Mouse (Mus musculus): Measurements from ENCODE around the gene Atf7ip. TPM values are rescaled to one million over a fixed set of nuclear protein-coding genes. Genes with fewer than 3 reads are reported as not detected.

Atf7ip gene
- total and polyA plus RNA-seq, 2 experiments from 2014 or later, result 16.5 to 54.5 TPM

GRCm38 (mm10) chr6:136614156-136614555 is 108.2 kb downstream of the Atf7ip start:
- no peak overlapping the region for H3K27ac ChIP-seq (ENCODE audit: low read depth)
- ATAC-seq (ENCODE audit: insufficient read depth, low read depth) (no peak), DNase-seq (ENCODE audit: low spot score) (no peak)
- H3K4me2 ChIP-seq (ENCODE audit: low read depth, low read length), result no peak overlapping the region
- H3K27me3 ChIP-seq (ENCODE audit: control insufficient read depth, insufficient read depth, low read length), result no peaks in the 10 kb centered on the region
- peaks cover 19% of the 10 kb centered on the region for H3K36me3 ChIP-seq (replicated peaks; ENCODE audit: control insufficient read depth, insufficient read depth, low read length)
- no peaks in the 10 kb centered on the region for H3K9me3 ChIP-seq (replicated peaks; ENCODE audit: control insufficient read depth, low read length)
- TF ChIP-seq CTCF (IDR thresholded peaks at IDR 0.05; ENCODE audit: low read depth) (no peak), EP300 (IDR thresholded peaks at IDR 0.05; ENCODE audit: low read depth) (no peak)
- 95% methylated on average over 3 of the region's 3 CpGs for WGBS
- no peak overlapping the region for H3K9ac ChIP-seq (replicated peaks; ENCODE audit: low read depth, low read length)
- H3K4me3 ChIP-seq (ENCODE audit: low read depth, low read length), result no peak overlapping the region
- H3K4me1 ChIP-seq (ENCODE audit: control insufficient read depth, insufficient read depth), result no peaks in the 10 kb centered on the region

- Histone ChIP-seq H3K9me3 (replicated peaks; ENCODE audit: control insufficient read depth, low read length) (no peaks in the 10 kb centered on the region), H3K9ac (replicated peaks; ENCODE audit: low read depth, low read length) (no peak overlapping the region), H3K4me3 (ENCODE audit: low read depth, low read length) (peak overlapping the region; percentile 16), H3K4me1 (ENCODE audit: control insufficient read depth, insufficient read depth) (no peaks in the 10 kb centered on the region), H3K36me3 (replicated peaks; ENCODE audit: control insufficient read depth, insufficient read depth, low read length) (no peaks in the 10 kb centered on the region), H3K27ac (ENCODE audit: low read depth) (no peak overlapping the region), H3K4me2 (ENCODE audit: low read depth, low read length) (peak overlapping the region; percentile 47), H3K27me3 (ENCODE audit: control insufficient read depth, insufficient read depth, low read length) (no peaks in the 10 kb centered on the region)
- TF ChIP-seq EP300 (IDR thresholded peaks at IDR 0.05; ENCODE audit: low read depth), result no peak
- TF ChIP-seq CTCF (IDR thresholded peaks at IDR 0.05; ENCODE audit: low read depth), result peak; percentile 87
- peak; percentile 68 for DNase-seq (ENCODE audit: low spot score)
- peak; percentile 75 for ATAC-seq (ENCODE audit: insufficient read depth, low read depth)
- WGBS, result 36% methylated on average over 17 of the region's 17 CpGs
Observed at GRCm38 (mm10) chr6:136620361-136621139, 114.6 kb downstream of the Atf7ip start.

GRCm38 (mm10) chr6:136625421-136625820 is 119.5 kb downstream of the Atf7ip start:
- Histone ChIP-seq H3K27me3 (ENCODE audit: control insufficient read depth, insufficient read depth, low read length) (no peaks in the 10 kb centered on the region), H3K4me2 (ENCODE audit: low read depth, low read length) (no peak overlapping the region), H3K9ac (replicated peaks; ENCODE audit: low read depth, low read length) (no peak overlapping the region), H3K9me3 (replicated peaks; ENCODE audit: control insufficient read depth, low read length) (no peaks in the 10 kb centered on the region), H3K4me3 (ENCODE audit: low read depth, low read length) (no peak overlapping the region), H3K4me1 (ENCODE audit: control insufficient read depth, insufficient read depth) (no peaks in the 10 kb centered on the region), H3K36me3 (replicated peaks; ENCODE audit: control insufficient read depth, insufficient read depth, low read length) (no peaks in the 10 kb centered on the region), H3K27ac (ENCODE audit: low read depth) (no peak overlapping the region)
- WGBS, result 87% methylated on average over 12 of the region's 12 CpGs
- ATAC-seq (ENCODE audit: insufficient read depth, low read depth) (no peak), DNase-seq (ENCODE audit: low spot score) (no peak)
- TF ChIP-seq CTCF (IDR thresholded peaks at IDR 0.05; ENCODE audit: low read depth), result no peak
- no peak for TF ChIP-seq EP300 (IDR thresholded peaks at IDR 0.05; ENCODE audit: low read depth)

GRCm38 (mm10) chr6:136629639-136630038 is 123.7 kb downstream of the Atf7ip start:
- no peak overlapping the region for H3K4me3 ChIP-seq (ENCODE audit: low read depth, low read length)
- no peak for DNase-seq (ENCODE audit: low spot score)
- 88% methylated on average over 5 of the region's 5 CpGs for WGBS
- H3K4me1 ChIP-seq (ENCODE audit: control insufficient read depth, insufficient read depth), result no peaks in the 10 kb centered on the region
- H3K27me3 ChIP-seq (ENCODE audit: control insufficient read depth, insufficient read depth, low read length), result no peaks in the 10 kb centered on the region
- H3K4me2 ChIP-seq (ENCODE audit: low read depth, low read length), result no peak overlapping the region
- ATAC-seq (ENCODE audit: insufficient read depth, low read depth), result no peak
- no peak overlapping the region for H3K9ac ChIP-seq (replicated peaks; ENCODE audit: low read depth, low read length)
- no peak overlapping the region for H3K27ac ChIP-seq (ENCODE audit: low read depth)
- TF ChIP-seq EP300 (IDR thresholded peaks at IDR 0.05; ENCODE audit: low read depth), result no peak
- TF ChIP-seq CTCF (IDR thresholded peaks at IDR 0.05; ENCODE audit: low read depth), result no peak
- no peaks in the 10 kb centered on the region for H3K9me3 ChIP-seq (replicated peaks; ENCODE audit: control insufficient read depth, low read length)
- no peaks in the 10 kb centered on the region for H3K36me3 ChIP-seq (replicated peaks; ENCODE audit: control insufficient read depth, insufficient read depth, low read length)

- TF ChIP-seq CTCF (IDR thresholded peaks at IDR 0.05; ENCODE audit: low read depth) (no peak), EP300 (IDR thresholded peaks at IDR 0.05; ENCODE audit: low read depth) (no peak)
- Histone ChIP-seq H3K9me3 (replicated peaks; ENCODE audit: control insufficient read depth, low read length) (no peaks in the 10 kb centered on the region), H3K4me2 (ENCODE audit: low read depth, low read length) (no peak overlapping the region), H3K36me3 (replicated peaks; ENCODE audit: control insufficient read depth, insufficient read depth, low read length) (no peaks in the 10 kb centered on the region), H3K9ac (replicated peaks; ENCODE audit: low read depth, low read length) (no peak overlapping the region), H3K4me3 (ENCODE audit: low read depth, low read length) (no peak overlapping the region), H3K27ac (ENCODE audit: low read depth) (no peak overlapping the region), H3K4me1 (ENCODE audit: control insufficient read depth, insufficient read depth) (no peaks in the 10 kb centered on the region), H3K27me3 (ENCODE audit: control insufficient read depth, insufficient read depth, low read length) (no peaks in the 10 kb centered on the region)
- ATAC-seq (ENCODE audit: insufficient read depth, low read depth) (no peak), DNase-seq (ENCODE audit: low spot score) (no peak)
- WGBS, result 86% methylated on average over 8 of the region's 8 CpGs
Observed at GRCm38 (mm10) chr6:136631519-136631918, 125.6 kb downstream of the Atf7ip start.
